Mouse (Mus musculus) gastrocnemius, adult 18-20 months (tissue): ENCODE results near the gene Catsperg1. TPM values are rescaled to one million over a fixed set of nuclear protein-coding genes. Genes with fewer than 3 reads are reported as not detected.
"Not testable (repeated sequence)": the region's sequence is repeated elsewhere in the genome, so short reads cannot be mapped to it uniquely, and the experiment has no call there.

ENCODE experiments used
- DNase-seq: peaks from one replicate; pipeline ENCODE4 v3.0.0; 2021; ENCODE audit warnings: low spot score
- long read RNA-seq, 2 experiments: library from polyadenylated mRNA; stranded (forward); transcript quantifications; one replicate each; pipeline ENCODE4 v2.0.0; 2021
- total RNA-seq, 2 experiments: library from RNA; stranded (reverse); gene quantifications; 2 replicates each; pipeline ENCODE4 v1.2.3; 2021

Gene Catsperg1
- total RNA-seq, result under 1 TPM; 0.14 to 0.47 TPM
- long read RNA-seq, experiment 1, result 0 reads
- long read RNA-seq, experiment 2, partial matches to known transcripts, result 0 of 1 reads
- long read RNA-seq, experiment 2, other reads (novel, unspliced or antisense), result 1 of 1 reads

- no peak for DNase-seq
Measured at GRCm38 (mm10) chr7:29213675-29214082, at the start of gene Catsperg1. Gene Catsperg1, minus strand, starts transcription at chr7:29214035.

GRCm38 (mm10) chr7:29262151-29262550 is 48.3 kb upstream of the Catsperg1 start:
- peak; percentile 16 for DNase-seq

GRCm38 (mm10) chr7:29259781-29260730 is 46.2 kb upstream of the Catsperg1 start:
- DNase-seq, result no peak

- DNase-seq, result no peak
Measured at GRCm38 (mm10) chr7:29257368-29257767, 43.5 kb upstream of the Catsperg1 start.

- DNase-seq, result no peak
Measured at GRCm38 (mm10) chr7:29255875-29256274, 42.0 kb upstream of the Catsperg1 start.

- no peak for DNase-seq
Measured at GRCm38 (mm10) chr7:29253842-29254241, 40.0 kb upstream of the Catsperg1 start.

GRCm38 (mm10) chr7:29251166-29251565 is 37.3 kb upstream of the Catsperg1 start:
- DNase-seq, result no peak

- DNase-seq, result no peak
Measured at GRCm38 (mm10) chr7:29248261-29248841, 34.5 kb upstream of the Catsperg1 start, which contains the start of gene 2200002D01Rik. Gene 2200002D01Rik, minus strand, starts transcription at chr7:29248466.

- no peak for DNase-seq
Measured at GRCm38 (mm10) chr7:29247706-29248105, 33.9 kb upstream of the Catsperg1 start.

GRCm38 (mm10) chr7:29247314-29247700 is 33.5 kb upstream of the Catsperg1 start:
- peak; percentile 79 for DNase-seq

GRCm38 (mm10) chr7:29246619-29247313 is 32.9 kb upstream of the Catsperg1 start:
- no peak for DNase-seq

- DNase-seq, result no peak
Measured at GRCm38 (mm10) chr7:29246015-29246414, 32.2 kb upstream of the Catsperg1 start.

- peak; percentile 34 for DNase-seq
Measured at GRCm38 (mm10) chr7:29244732-29245416, 31.0 kb upstream of the Catsperg1 start.

- peak; percentile 99 for DNase-seq
Measured at GRCm38 (mm10) chr7:29238019-29238967, 24.5 kb upstream of the Catsperg1 start, which contains the start of gene Yif1b. Gene Yif1b, plus strand, starts transcription at chr7:29238329.

- not testable (repeated sequence) for DNase-seq
Measured at GRCm38 (mm10) chr7:29237596-29237995, 23.8 kb upstream of the Catsperg1 start.

- no peak for DNase-seq
Measured at GRCm38 (mm10) chr7:29236593-29236992, 22.8 kb upstream of the Catsperg1 start.

- DNase-seq, result no peak
Measured at GRCm38 (mm10) chr7:29234661-29235060, 20.8 kb upstream of the Catsperg1 start.

- no peak for DNase-seq
Measured at GRCm38 (mm10) chr7:29233745-29234144, 19.9 kb upstream of the Catsperg1 start.

- DNase-seq, result peak; percentile 43
Measured at GRCm38 (mm10) chr7:29232247-29233013, 18.6 kb upstream of the Catsperg1 start, which contains the start of gene Kcnk6. Gene Kcnk6, minus strand, starts transcription at chr7:29232515.
